Mouse (Mus musculus) thymus, postnatal 10 days (tissue): Measurements from ENCODE around the gene Slc1a2.
A peak's percentile ranks its signal among the peaks of the same experiment; 100 is the strongest.

Source experiments
- DNase-seq, 2 experiments: peaks; one replicate each; pipeline ENCODE4 v3.0.0; 2021; ENCODE audit warnings: low spot score in 2 of 2

Gene Slc1a2

GRCm38 (mm10) chr2:102663865-102664264, 5.4 kb downstream of the Slc1a2 start:
- no peak for DNase-seq

GRCm38 (mm10) chr2:102667981-102668380, 9.5 kb downstream of the Slc1a2 start:
- DNase-seq = no peak

- DNase-seq = no peak
Observed at GRCm38 (mm10) chr2:102669580-102669979, 11.1 kb downstream of the Slc1a2 start.

- no peak for DNase-seq
Observed at GRCm38 (mm10) chr2:102674582-102674981, 16.1 kb downstream of the Slc1a2 start.

GRCm38 (mm10) chr2:102675275-102675674, 16.8 kb downstream of the Slc1a2 start:
- DNase-seq = peak; percentile 12 to 55

GRCm38 (mm10) chr2:102676716-102677312, 18.4 kb downstream of the Slc1a2 start:
- DNase-seq = no peak

GRCm38 (mm10) chr2:102677400-102677799, 18.9 kb downstream of the Slc1a2 start:
- no peak for DNase-seq

GRCm38 (mm10) chr2:102681351-102681750, 22.9 kb downstream of the Slc1a2 start:
- no peak for DNase-seq

- peak in 1 of 2 experiments; percentile 49 for DNase-seq
Observed at GRCm38 (mm10) chr2:102682168-102682567, 23.7 kb downstream of the Slc1a2 start.

GRCm38 (mm10) chr2:102685371-102686107, 27.1 kb downstream of the Slc1a2 start:
- DNase-seq = peak in 1 of 2 experiments; percentile 13

GRCm38 (mm10) chr2:102686108-102686450, 27.6 kb downstream of the Slc1a2 start:
- no peak for DNase-seq

- no peak for DNase-seq
Observed at GRCm38 (mm10) chr2:102693556-102693955, 35.1 kb downstream of the Slc1a2 start.

GRCm38 (mm10) chr2:102694750-102695149, 36.3 kb downstream of the Slc1a2 start:
- no peak for DNase-seq

- no peak for DNase-seq
Observed at GRCm38 (mm10) chr2:102695541-102695940, 37.1 kb downstream of the Slc1a2 start.

- DNase-seq = no peak
Observed at GRCm38 (mm10) chr2:102697732-102698131, 39.3 kb downstream of the Slc1a2 start.

GRCm38 (mm10) chr2:102699921-102700320, 41.5 kb downstream of the Slc1a2 start:
- DNase-seq = no peak

GRCm38 (mm10) chr2:102700695-102701094, 42.2 kb downstream of the Slc1a2 start:
- DNase-seq = no peak

GRCm38 (mm10) chr2:102701382-102701781, 42.9 kb downstream of the Slc1a2 start:
- no peak for DNase-seq

- DNase-seq = no peak
Observed at GRCm38 (mm10) chr2:102703556-102703955, 45.1 kb downstream of the Slc1a2 start.

GRCm38 (mm10) chr2:102704781-102705180, 46.3 kb downstream of the Slc1a2 start:
- DNase-seq = no peak

- DNase-seq = no peak
Observed at GRCm38 (mm10) chr2:102711511-102711910, 53.1 kb downstream of the Slc1a2 start.

- DNase-seq = no peak
Observed at GRCm38 (mm10) chr2:102712049-102712448, 53.6 kb downstream of the Slc1a2 start.
